Mouse (Mus musculus) liver, adult (tissue): Measurements from ENCODE around the gene Nav2.

Experiments used
- GATA4 ChIP-seq: IDR thresholded peaks from 2 replicates; pipeline ENCODE4 v1.6.1; 2014; ENCODE audit warnings: mild to moderate bottlenecking, low read length; ENCODE audit not compliant: insufficient replicate concordance

Gene Nav2

GRCm38 (mm10) chr7:49041334-49042070, 133.0 kb downstream of the Nav2 start:
- TF ChIP-seq GATA4: no peak

DNA sequence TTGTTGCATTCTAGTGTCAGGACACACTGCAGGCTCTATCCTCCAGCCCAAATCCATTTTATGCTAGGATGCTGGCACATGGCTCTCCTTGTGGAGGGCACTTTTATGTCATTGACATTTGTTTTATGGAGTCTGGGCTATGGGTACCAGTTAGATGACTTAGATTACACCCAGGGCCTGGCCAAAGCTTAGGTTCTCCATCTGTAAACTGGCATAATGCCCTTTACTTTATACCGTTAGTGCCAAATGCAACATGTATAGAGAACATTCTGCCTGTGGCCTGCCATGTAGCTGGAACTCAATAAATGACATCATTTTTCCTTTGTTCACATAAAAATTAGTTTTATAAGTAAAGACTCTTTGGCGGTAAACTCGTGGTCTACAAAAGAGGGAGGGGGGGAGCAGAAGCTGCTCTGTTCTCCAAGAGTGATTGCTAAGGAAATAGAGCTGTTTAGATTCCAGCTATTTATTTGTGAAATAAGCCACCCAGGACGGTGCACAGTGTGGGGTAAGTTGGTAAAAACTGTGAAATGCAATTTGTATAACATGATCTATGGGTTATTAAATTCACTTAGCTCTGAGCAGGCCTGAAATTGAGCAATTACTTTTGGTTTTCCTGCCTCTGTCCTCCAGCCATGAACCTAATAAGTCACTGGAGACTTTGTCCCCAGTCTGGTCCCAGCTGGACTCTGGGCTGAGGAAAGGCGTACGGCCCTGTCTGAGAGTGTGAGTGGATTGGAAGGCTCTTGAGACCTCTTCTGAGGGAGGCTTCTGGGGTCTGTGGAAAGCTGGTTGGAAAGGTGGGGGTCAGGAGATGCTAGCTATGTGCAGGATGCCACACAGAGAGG, 137.2 kb downstream of the Nav2 start:
- no peak for TF ChIP-seq GATA4

DNA sequence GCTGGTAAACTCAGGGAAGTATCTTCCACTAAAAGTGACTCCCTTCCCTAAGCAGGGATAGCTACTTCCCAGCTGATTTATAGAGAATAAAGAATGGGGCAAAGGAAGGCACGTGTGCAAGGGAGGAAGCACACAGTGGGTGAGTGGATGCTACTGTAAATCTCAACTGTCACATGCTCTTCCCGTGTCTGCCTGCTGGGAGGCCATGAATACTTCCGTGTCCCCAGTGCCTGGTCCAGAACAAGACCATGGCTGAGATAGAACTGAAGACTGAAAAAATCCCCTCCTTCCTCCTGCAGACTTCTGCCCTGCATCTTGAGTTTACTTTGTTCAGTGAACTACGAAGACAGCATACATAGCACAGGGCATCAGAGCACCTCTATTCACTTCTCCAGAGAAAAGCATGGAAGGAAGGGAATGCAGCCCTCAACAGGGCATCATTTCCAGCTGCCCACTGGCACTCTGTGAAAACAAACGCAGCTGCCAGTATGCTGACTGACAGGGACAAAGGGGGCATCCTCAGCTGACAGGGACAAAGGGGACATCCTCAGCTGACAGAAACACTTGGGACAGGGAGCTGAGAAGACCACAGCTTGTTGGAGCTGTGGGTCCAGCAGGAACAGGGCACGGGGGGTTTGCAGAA, 138.0 kb downstream of the Nav2 start:
- no peak for TF ChIP-seq GATA4

DNA sequence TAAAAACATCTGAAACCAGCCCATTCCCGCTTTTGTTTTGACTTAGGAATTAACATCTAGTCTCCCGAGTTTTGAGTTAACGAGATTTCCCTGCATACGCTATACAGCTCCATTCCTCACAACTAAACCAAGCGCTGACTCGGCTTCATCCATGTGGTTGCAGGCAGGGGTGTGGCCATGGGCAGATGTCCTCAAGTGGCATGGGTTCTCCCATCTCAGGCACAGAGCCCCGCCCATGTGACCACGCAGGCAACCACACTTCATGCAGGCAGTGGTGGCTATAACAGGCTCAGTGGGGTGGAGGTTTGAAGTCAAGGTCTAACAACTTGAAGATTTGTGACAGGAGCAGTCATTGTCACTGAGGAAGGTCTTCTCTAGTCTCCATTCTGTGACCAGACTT, 138.8 kb downstream of the Nav2 start:
- no peak for TF ChIP-seq GATA4

DNA sequence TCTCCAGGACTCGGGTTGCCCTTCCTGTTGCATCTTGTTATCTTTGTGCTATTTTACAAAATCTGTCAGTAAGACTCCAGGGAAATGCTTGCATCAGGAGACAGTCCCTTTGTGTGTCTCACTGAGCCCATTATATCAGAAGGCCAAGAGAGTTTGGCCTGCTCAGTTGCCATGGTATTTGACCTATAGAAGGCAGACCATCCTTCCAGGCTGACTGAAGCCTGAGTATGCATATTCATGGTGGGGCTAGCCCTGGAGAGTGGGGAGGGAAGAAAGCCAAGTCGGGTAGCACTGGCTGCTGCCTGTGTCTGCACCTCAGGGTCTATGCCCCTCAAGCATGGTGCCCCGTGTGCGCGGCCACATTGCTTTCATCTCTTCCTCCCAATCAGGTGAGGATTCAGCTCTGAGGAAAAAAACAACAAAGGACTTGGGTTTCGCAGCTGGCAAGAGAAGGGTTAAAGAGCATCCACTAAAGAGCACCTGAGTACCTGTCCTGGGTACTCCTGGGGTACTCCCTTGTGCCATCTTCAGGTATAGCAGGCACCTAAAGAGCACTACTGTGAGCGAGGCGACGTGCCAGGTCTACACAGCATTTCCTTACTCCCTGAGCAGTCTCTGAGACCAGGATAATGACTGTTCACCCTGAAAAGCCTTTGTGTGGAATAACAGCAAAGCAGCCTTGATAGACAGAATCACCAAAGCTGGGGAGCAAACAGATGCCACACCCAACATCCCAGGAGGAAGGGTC, 144.5 kb downstream of the Nav2 start:
- TF ChIP-seq GATA4: no peak

- TF ChIP-seq GATA4: no peak
Observed at GRCm38 (mm10) chr7:49055273-49055672, 146.8 kb downstream of the Nav2 start.

DNA sequence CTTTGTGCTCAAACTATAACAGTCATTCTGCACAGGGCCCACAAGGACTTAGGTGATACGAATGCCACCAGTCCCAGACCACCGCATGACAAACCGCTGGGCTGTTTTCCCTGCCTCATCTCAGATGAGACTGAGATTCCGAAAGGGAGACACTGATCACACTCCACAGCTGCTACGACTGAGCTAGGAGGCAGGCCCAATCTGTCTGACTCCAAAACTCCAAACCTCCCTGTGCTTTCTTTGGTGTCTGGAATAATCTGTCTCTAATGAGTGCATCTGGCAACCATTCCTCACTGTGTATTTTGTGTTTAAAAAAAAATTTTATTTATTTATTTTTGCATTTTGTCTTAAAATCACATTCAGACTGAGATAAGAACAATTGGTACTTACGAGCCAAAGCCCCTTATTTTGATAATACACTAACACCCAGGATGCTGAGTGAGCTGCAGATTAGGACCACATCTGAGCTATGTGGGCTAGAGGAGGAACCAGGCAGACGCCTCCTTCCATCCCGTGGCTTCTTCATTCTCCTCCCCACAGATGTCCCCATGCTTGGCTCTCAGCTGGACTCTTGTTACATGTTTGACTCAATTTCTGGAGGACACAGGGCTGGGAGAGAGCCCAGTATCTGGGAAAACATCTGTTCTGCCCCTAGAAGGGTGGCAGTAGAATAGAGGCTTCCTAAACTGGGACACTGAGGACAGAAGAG, 149.9 kb downstream of the Nav2 start:
- no peak for TF ChIP-seq GATA4

DNA sequence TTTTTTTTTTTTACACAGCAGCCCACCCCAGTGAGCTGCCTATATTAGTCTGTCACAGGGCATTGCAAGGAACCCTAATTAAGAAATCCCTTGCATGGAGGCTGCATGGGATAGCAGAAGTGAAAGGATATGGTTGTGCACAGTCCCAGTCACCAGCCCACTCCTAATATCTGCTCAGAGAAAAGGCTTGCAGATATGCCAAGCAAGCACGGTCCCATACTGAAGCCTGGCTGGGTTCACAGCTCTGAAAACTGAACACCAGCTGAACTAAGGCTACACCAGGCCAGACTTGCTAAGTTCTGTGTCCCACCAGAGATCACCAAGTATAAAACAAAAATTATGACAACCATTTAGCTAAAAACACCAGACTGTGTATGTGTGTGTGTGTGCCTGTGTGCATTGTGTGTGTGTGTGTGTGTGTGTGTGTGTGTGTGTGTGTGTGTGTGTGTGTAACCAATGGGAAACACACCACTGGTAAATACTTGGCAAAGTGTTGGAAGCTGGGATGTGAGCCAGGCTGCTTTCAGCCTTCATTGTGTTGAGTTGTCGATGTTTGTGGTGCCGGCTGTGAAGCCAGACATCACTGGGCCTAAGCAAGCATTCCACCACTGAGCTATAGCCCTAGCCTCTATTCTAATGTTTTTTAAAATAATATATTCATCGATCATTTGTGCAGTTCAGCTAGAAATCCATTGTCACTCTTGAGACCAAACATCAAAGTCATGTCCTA, 156.4 kb downstream of the Nav2 start:
- TF ChIP-seq GATA4: no peak

DNA sequence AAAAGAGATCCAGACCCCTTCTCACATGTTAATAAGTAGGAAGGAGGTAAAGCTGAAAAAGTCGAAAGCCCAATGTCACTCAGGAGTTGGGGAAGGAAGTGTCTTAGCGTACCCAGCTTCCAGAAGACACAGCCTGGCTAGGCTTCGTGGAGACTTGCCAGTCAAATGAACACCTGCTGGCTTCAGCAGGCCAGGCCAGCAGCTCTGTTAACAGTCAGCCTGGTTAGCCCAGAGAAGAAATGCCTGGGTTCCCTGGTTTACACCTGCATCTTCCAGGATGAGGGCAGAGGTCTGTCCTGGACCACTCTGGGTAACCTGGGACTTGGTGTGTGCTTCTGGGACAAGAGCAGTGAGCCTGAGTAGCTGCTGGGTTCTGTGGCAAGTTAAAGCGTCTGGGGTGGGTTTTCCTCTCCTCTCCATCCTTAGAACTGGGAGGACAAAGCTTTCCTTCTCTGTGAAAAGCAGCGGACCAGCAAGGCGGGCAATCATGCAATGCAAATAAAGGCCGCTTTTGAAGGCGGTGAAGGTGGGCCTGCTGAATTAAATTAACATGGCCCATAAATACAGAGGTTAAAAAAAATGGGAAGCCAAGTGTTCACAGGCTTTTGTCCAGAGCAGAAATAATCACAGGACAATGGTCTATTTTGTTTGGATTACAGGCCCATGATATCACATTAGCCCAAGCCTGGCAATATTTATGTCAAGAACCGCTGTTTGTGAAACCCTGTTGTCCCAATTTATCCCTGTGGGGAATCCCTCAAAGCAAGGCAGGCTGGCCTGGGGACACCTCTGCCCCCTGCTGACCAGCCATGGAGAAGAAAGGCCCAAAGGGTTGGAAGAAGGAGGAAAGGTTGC, 157.3 kb downstream of the Nav2 start:
- no peak for TF ChIP-seq GATA4

GRCm38 (mm10) chr7:49066828-49067227, 158.3 kb downstream of the Nav2 start:
- no peak for TF ChIP-seq GATA4

GRCm38 (mm10) chr7:49069396-49069961, 161.0 kb downstream of the Nav2 start:
- no peak for TF ChIP-seq GATA4

DNA sequence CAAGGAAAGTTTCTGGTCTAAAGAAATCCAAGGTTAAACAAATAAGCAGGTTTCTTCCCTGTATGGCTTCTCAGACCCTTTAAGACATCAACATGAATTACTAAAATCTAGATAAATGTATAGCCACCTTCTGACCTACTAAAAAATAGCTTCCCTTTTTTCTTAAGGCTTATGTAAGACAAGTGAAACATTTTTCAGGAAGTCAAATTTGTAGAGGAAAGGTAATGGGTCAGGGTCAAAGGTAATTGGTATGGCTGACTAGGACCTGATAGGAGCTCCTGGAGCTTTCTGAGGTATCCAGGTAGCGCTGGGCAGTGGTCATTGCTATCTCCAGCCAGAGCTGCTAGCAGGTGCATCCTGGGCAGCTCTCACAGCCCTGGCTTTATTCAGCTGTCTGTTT, 162.1 kb downstream of the Nav2 start:
- no peak for TF ChIP-seq GATA4

GRCm38 (mm10) chr7:49071141-49071567, 162.6 kb downstream of the Nav2 start:
- TF ChIP-seq GATA4: no peak
